Mouse (Mus musculus) forebrain, embryonic 14.5 days (tissue): ENCODE measurements at regions not wholly inside any gene's neighbourhood (a gene's known extent, or its start where the extent isn't known, plus 50 kb on each side); places are given as distances from the start of the nearest gene placed in this dataset.

ENCODE experiments used
- ATAC-seq: fragments of 200-750 bp; cut with Nextera tagmentation; 2 replicates; pipeline ENCODE4 v1.8.0; 2017; ENCODE audit warnings: mild to moderate bottlenecking, moderate library complexity
- DNase-seq: peaks from one replicate; pipeline ENCODE4 v3.0.0-alpha.2; 2015; ENCODE audit warnings: low spot score
- H3K27ac ChIP-seq: fragments of 300-500 bp; sonication (generic); 2 replicates; pipeline ENCODE4 v1.5.1; 2014; ENCODE audit warnings: low read depth, mild to moderate bottlenecking, control low read depth, low read length, moderate library complexity
- H3K27me3 ChIP-seq: fragments of 300-500 bp; sonication (generic); replicated peaks from 2 replicates; pipeline ENCODE4 v1.6.1; 2014; ENCODE audit warnings: low read length, control low read depth, mixed read lengths; ENCODE audit not compliant: control insufficient read depth, insufficient read depth
- H3K36me3 ChIP-seq: fragments of 300-500 bp; sonication (generic); 2 replicates; pipeline ENCODE4 v1.6.1; 2014; ENCODE audit warnings: low read length, control low read depth; ENCODE audit not compliant: control insufficient read depth, insufficient read depth
- H3K4me1 ChIP-seq: fragments of 300-500 bp; sonication (generic); 2 replicates; pipeline ENCODE4 v1.6.1; 2014; ENCODE audit warnings: antibody characterized with exemption, low read length, control low read depth; ENCODE audit not compliant: control insufficient read depth, insufficient read depth
- H3K4me2 ChIP-seq: fragments of 300-500 bp; sonication (generic); 2 replicates; pipeline ENCODE4 v1.6.1; 2014; ENCODE audit warnings: mild to moderate bottlenecking, control low read depth, low read length
- H3K4me3 ChIP-seq: fragments of 300-500 bp; sonication (generic); 2 replicates; pipeline ENCODE4 v1.5.1; 2014; ENCODE audit warnings: low read depth, low read length, control low read depth
- H3K9ac ChIP-seq: fragments of 300-500 bp; sonication (generic); 2 replicates; pipeline ENCODE4 v1.6.1; 2014; ENCODE audit warnings: mild to moderate bottlenecking, low read length, control low read depth, moderate library complexity
- H3K9me3 ChIP-seq: fragments of 300-500 bp; sonication (generic); replicated peaks from 2 replicates; pipeline ENCODE4 v1.6.1; 2016; ENCODE audit warnings: low read length, control low read depth, mixed read lengths; ENCODE audit not compliant: control insufficient read depth
- WGBS: fragments of 180-500 bp; shearing (Covaris S2); extraction: QIAGEN DNeasy Blood & Tissue Kit; methylation state at CpG from one replicate; pipeline ENCODE4 v1.1.7; 2014; 5-methylcytosine and 5-hydroxymethylcytosine counted together

GRCm38 (mm10) chr1:124517543-124518171, 472.3 kb upstream of the Dpp10 start:
- Histone ChIP-seq H3K9me3 (no peaks in the 10 kb centered on the region), H3K27me3 (no peaks in the 10 kb centered on the region), H3K4me1 (no peaks in the 10 kb centered on the region), H3K4me2 (no peak overlapping the region), H3K36me3 (no peaks in the 10 kb centered on the region), H3K27ac (no peak overlapping the region), H3K4me3 (no peak overlapping the region), H3K9ac (no peak overlapping the region)
- WGBS: 52% methylated on average over 3 of the region's 3 CpGs
- ATAC-seq (no peak; the same call in 1 of the 2 replicates), DNase-seq (peak; percentile 70)

- ATAC-seq (no peak), DNase-seq (no peak)
- Histone ChIP-seq H3K27ac (no peak overlapping the region), H3K9me3 (no peaks in the 10 kb centered on the region), H3K27me3 (no peaks in the 10 kb centered on the region), H3K4me2 (no peak overlapping the region), H3K4me3 (no peak overlapping the region), H3K9ac (no peak overlapping the region), H3K36me3 (no peaks in the 10 kb centered on the region), H3K4me1 (no peaks in the 10 kb centered on the region)
- WGBS: 91% methylated on average over 7 of the region's 7 CpGs
Observed at GRCm38 (mm10) chr1:124510492-124510891, 465.1 kb upstream of the Dpp10 start.

GRCm38 (mm10) chr1:124488456-124488855, 443.1 kb upstream of the Dpp10 start:
- H3K9ac ChIP-seq: no peak overlapping the region
- no peak for ATAC-seq

GRCm38 (mm10) chr1:124487965-124488364, 442.6 kb upstream of the Dpp10 start:
- Histone ChIP-seq H3K27me3 (no peaks in the 10 kb centered on the region), H3K36me3 (no peaks in the 10 kb centered on the region), H3K4me3 (no peak overlapping the region), H3K27ac (no peak overlapping the region), H3K4me2 (no peak overlapping the region), H3K9me3 (no peaks in the 10 kb centered on the region), H3K4me1 (no peaks in the 10 kb centered on the region), H3K9ac (no peak overlapping the region)
- DNase-seq (no peak), ATAC-seq (no peak)

More at GRCm38 (mm10) chr1:124488456-124488855, 443.1 kb upstream of the Dpp10 start:
- no peaks in the 10 kb centered on the region for H3K9me3 ChIP-seq
- no peaks in the 10 kb centered on the region for H3K27me3 ChIP-seq
- H3K27ac ChIP-seq: no peak overlapping the region
- DNase-seq: no peak
- no peak overlapping the region for H3K4me3 ChIP-seq
- H3K4me1 ChIP-seq: no peaks in the 10 kb centered on the region
- no peak overlapping the region for H3K4me2 ChIP-seq
- H3K36me3 ChIP-seq: no peaks in the 10 kb centered on the region

- 43% methylated on average over 1 of the region's 1 CpGs for WGBS
- Histone ChIP-seq H3K9me3 (no peaks in the 10 kb centered on the region), H3K4me3 (no peak overlapping the region), H3K27ac (no peak overlapping the region), H3K27me3 (no peaks in the 10 kb centered on the region), H3K9ac (no peak overlapping the region), H3K4me2 (no peak overlapping the region), H3K4me1 (no peaks in the 10 kb centered on the region), H3K36me3 (no peaks in the 10 kb centered on the region)
- DNase-seq: peak; percentile 31
- ATAC-seq: no peak
Observed at GRCm38 (mm10) chr1:124450128-124450527, 404.8 kb upstream of the Dpp10 start.

GRCm38 (mm10) chr1:124439526-124439925, 394.2 kb upstream of the Dpp10 start:
- ATAC-seq (no peak), DNase-seq (no peak)
- Histone ChIP-seq H3K27ac (no peak overlapping the region), H3K9me3 (no peaks in the 10 kb centered on the region), H3K9ac (no peak overlapping the region), H3K4me1 (no peaks in the 10 kb centered on the region), H3K27me3 (no peaks in the 10 kb centered on the region), H3K36me3 (no peaks in the 10 kb centered on the region), H3K4me3 (no peak overlapping the region), H3K4me2 (no peak overlapping the region)
- WGBS: 90% methylated on average over 1 of the region's 1 CpGs

- ATAC-seq (no peak), DNase-seq (no peak)
- Histone ChIP-seq H3K4me1 (no peaks in the 10 kb centered on the region), H3K9me3 (no peaks in the 10 kb centered on the region), H3K9ac (no peak overlapping the region), H3K27me3 (no peaks in the 10 kb centered on the region), H3K36me3 (no peaks in the 10 kb centered on the region), H3K27ac (no peak overlapping the region), H3K4me3 (no peak overlapping the region), H3K4me2 (no peak overlapping the region)
Observed at GRCm38 (mm10) chr1:124435850-124436249, 390.5 kb upstream of the Dpp10 start.

GRCm38 (mm10) chr1:124429583-124429982, 384.2 kb upstream of the Dpp10 start:
- DNase-seq (peak; percentile 13), ATAC-seq (no peak)
- H3K27ac ChIP-seq: no peak overlapping the region
- no peaks in the 10 kb centered on the region for H3K27me3 ChIP-seq
- no peak overlapping the region for H3K4me2 ChIP-seq
- no peaks in the 10 kb centered on the region for H3K36me3 ChIP-seq
- no peak overlapping the region for H3K4me3 ChIP-seq
- H3K9ac ChIP-seq: no peak overlapping the region
- no peaks in the 10 kb centered on the region for H3K9me3 ChIP-seq
- no peaks in the 10 kb centered on the region for H3K4me1 ChIP-seq
- 80% methylated on average over 4 of the region's 4 CpGs for WGBS

GRCm38 (mm10) chr1:124416762-124417161, 371.4 kb upstream of the Dpp10 start:
- WGBS: 82% methylated on average over 4 of the region's 4 CpGs
- DNase-seq: no peak
- H3K9me3 ChIP-seq: no peaks in the 10 kb centered on the region
- H3K27me3 ChIP-seq: no peaks in the 10 kb centered on the region
- H3K4me2 ChIP-seq: no peak overlapping the region
- no peak overlapping the region for H3K4me3 ChIP-seq
- no peaks in the 10 kb centered on the region for H3K4me1 ChIP-seq
- no peak for ATAC-seq
- H3K27ac ChIP-seq: no peak overlapping the region
- no peaks in the 10 kb centered on the region for H3K36me3 ChIP-seq
- no peak overlapping the region for H3K9ac ChIP-seq
